Mouse (Mus musculus) kidney, adult 2 months (tissue): ENCODE measurements around the gene Gsta3.

Experiments used
- CTCF ChIP-seq: fragments of 200-500 bp; conservative IDR thresholded peaks from 2 replicates; pipeline ENCODE4 v1.5.1; 2011; ENCODE audit warnings: low read depth, mild to moderate bottlenecking, control low read depth, low read length, moderate library complexity, mixed read lengths; ENCODE audit not compliant: insufficient read depth, insufficient read length
- POLR2A ChIP-seq: fragments of 200-500 bp; IDR thresholded peaks from one replicate; pipeline ENCODE4 v1.6.1; 2011; ENCODE audit warnings: low read depth, low read length, control low read depth

GRCm38 (mm10) chr1:21305443-21305842 lies 65.1 kb downstream of the Gsta3 start:
- TF ChIP-seq POLR2A (no peak), CTCF (no peak)
